ENCODE assay signal across 1 mouse cellular context in genomic region chr2:154507566-154508283, GRCm38 (mm10).
TF ChIP-seq lines count a peak whose summit lies in the region.

No protein-coding gene starts in this region.

TF ChIP-seq in MEL, 35 proteins besides CTCF, POLR2A, EP300 and RAD21:
- TF ChIP-seq MAX (IDR thresholded peaks at IDR 0.05; ENCODE audit: low read length) = no peak
- TF ChIP-seq CHD2 (IDR thresholded peaks at IDR 0.05; ENCODE audit: low read length) = no peak
- 0 out of 2 replicates have a peak, but pooled peaks have one; percentile 24 for TF ChIP-seq SMC3 (IDR thresholded peaks at IDR 0.05; ENCODE audit: low read depth, low read length)
- TF ChIP-seq MYC (IDR thresholded peaks at IDR 0.05; ENCODE audit: low read depth, low read length) = no peak
- no peak for TF ChIP-seq ZC3H11A (IDR thresholded peaks at IDR 0.05; ENCODE audit: low read depth, low read length)
- no peak for TF ChIP-seq KAT2A (conservative IDR thresholded peaks at IDR 0.05; ENCODE audit: low read depth, low read length)
- no peak for TF ChIP-seq POLR2AphosphoS2 (IDR thresholded peaks at IDR 0.05; ENCODE audit: low read length)
- TF ChIP-seq USF2 (IDR thresholded peaks at IDR 0.05; ENCODE audit: borderline replicate concordance in 1 of 2, insufficient read depth in 1 of 2, low read depth in 1 of 2, low read length in 2 of 2) = no peak
- TF ChIP-seq UBTF (IDR thresholded peaks at IDR 0.05; ENCODE audit: borderline replicate concordance, insufficient read depth, low read depth, low read length) = no peak
- peak; percentile 38; the same call in 1 of the 2 replicates for TF ChIP-seq MXI1 (IDR thresholded peaks at IDR 0.05; ENCODE audit: low read depth, low read length)
- TF ChIP-seq GABPA (IDR thresholded peaks at IDR 0.05; ENCODE audit: low read depth, low read length) = no peak
- no peak for TF ChIP-seq MAZ (IDR thresholded peaks at IDR 0.05; ENCODE audit: low read depth, low read length)
TF ChIP-seq in MEL: peak in this region for 2.
